Mouse (Mus musculus) midbrain, embryonic 16.5 days (tissue): ENCODE measurements around the gene Urod. TPM values are rescaled to one million over a fixed set of nuclear protein-coding genes. Genes with fewer than 3 reads are reported as not detected.
A peak's percentile ranks its signal among the peaks of the same experiment; 100 is the strongest.

Experiments
- ATAC-seq: fragments of 200-750 bp; cut with Nextera tagmentation; 2 replicates; pipeline ENCODE4 v1.8.0; 2017; ENCODE audit warnings: moderate TSS enrichment
- H3K27ac ChIP-seq: fragments of 300-500 bp; sonication (generic); 2 replicates; pipeline ENCODE4 v1.5.1; 2014; ENCODE audit warnings: mild to moderate bottlenecking, low read length, mixed read lengths
- H3K27me3 ChIP-seq: fragments of 300-500 bp; sonication (generic); 2 replicates; pipeline ENCODE4 v1.6.1; 2014; ENCODE audit warnings: low read depth, low read length, mixed read lengths; ENCODE audit not compliant: control insufficient read depth, insufficient read depth
- H3K36me3 ChIP-seq: fragments of 300-500 bp; sonication (generic); 2 replicates; pipeline ENCODE4 v1.6.1; 2014; ENCODE audit warnings: mild to moderate bottlenecking, low read length, moderate library complexity, mixed read lengths; ENCODE audit not compliant: control insufficient read depth, insufficient read depth
- H3K4me1 ChIP-seq: fragments of 300-500 bp; sonication (generic); 2 replicates; pipeline ENCODE4 v1.6.1; 2014; ENCODE audit warnings: mild to moderate bottlenecking, low read length, mixed read lengths; ENCODE audit not compliant: control insufficient read depth, insufficient read depth
- H3K4me2 ChIP-seq: fragments of 300-500 bp; sonication (generic); 2 replicates; pipeline ENCODE4 v1.6.1; 2014; ENCODE audit warnings: mild to moderate bottlenecking, low read length, mixed read lengths
- H3K4me3 ChIP-seq: fragments of 300-500 bp; sonication (generic); 2 replicates; pipeline ENCODE4 v1.5.1; 2014; ENCODE audit warnings: low read depth, mild to moderate bottlenecking, low read length, moderate library complexity, mixed read lengths
- H3K9ac ChIP-seq: fragments of 300-500 bp; sonication (generic); 2 replicates; pipeline ENCODE4 v1.6.1; 2014; ENCODE audit warnings: low read depth, low read length, mixed read lengths
- H3K9me3 ChIP-seq: fragments of 300-500 bp; sonication (generic); replicated peaks from 2 replicates; pipeline ENCODE4 v1.6.1; 2014; ENCODE audit warnings: mild to moderate bottlenecking, low read length, mixed read lengths; ENCODE audit not compliant: control insufficient read depth, poor library complexity, severe bottlenecking
- WGBS: fragments of 180-500 bp; shearing (Covaris S2); extraction: QIAGEN DNeasy Blood & Tissue Kit; methylation state at CpG from one replicate; pipeline ENCODE4 v1.1.7; 2014; 5-methylcytosine and 5-hydroxymethylcytosine counted together
- polyA plus RNA-seq: library from polyadenylated mRNA; unstranded; fragments of >200 nt; fragmentation: Nextera tagmentation; extraction: Ambion mirVana; gene quantifications from 2 replicates; pipeline ENCODE4 v1.2.1, GENCODE M21; 2015

Urod gene
- 46.9 and 51.4 TPM in 2 replicates for polyA plus RNA-seq

DNA sequence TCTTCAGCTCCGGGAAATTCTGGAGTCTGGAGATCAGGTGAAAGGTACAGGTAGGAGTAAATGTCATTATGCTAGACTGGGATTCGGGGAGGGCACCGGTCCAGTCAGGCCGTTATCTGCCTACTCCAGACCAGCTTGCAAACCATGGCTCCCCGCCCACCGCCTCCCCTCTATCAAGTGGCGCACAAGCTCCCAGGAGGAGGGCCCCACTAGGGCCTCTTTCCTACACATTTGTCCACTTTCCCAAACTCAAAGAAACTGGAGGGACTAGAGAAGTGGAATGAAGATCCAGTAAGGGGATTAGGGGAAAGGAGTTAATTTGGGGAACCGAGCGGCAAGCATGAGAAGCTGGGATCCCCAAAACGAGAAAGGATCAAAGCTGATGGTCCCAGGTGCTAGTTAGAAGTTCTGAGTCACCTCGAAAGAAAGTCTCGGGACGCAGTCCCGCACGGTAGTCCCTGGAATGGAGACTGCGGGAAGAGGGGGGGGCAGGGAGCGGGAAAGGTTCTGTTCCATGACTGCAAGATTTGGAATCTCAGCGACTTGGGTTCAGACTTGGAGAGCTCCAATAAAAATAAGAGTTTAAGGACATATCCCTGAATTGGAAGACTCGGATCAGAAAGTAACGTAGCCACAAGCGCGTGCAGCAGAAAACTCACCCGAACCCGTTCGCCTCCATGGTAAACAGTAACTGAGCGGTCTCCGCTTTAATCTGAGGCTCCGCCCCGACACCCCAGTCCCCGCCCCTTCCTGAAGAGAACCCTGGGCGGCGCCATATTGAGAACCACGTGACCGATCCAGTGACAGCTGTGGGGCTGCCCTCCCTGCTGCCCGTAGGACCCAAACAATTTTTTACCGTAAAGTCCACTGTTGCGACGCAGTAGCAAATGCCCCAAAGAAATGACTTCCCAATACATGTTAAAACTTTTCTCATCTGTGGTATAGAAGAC, at the start of gene Urod:
Gene Urod, minus strand, starts transcription at position 742 of the 950 bp plus-strand sequence.
- Histone ChIP-seq H3K4me2 (peak within 1 kb of the TSS; percentile 93), H3K9ac (peak within 1 kb of the TSS; percentile 76), H3K9me3 (no peaks in the 10 kb centered on the region), H3K27ac (peak within 1 kb of the TSS; percentile 81), H3K36me3 (peaks cover 9% of the 10 kb centered on the region), H3K4me3 (peak within 1 kb of the TSS; percentile 80), H3K4me1 (peaks cover 19% of the 10 kb centered on the region), H3K27me3 (no peaks in the 10 kb centered on the region)
- peak; percentile 90 for ATAC-seq
- 1% methylated on average over 38 of the region's 38 CpGs for WGBS

DNA sequence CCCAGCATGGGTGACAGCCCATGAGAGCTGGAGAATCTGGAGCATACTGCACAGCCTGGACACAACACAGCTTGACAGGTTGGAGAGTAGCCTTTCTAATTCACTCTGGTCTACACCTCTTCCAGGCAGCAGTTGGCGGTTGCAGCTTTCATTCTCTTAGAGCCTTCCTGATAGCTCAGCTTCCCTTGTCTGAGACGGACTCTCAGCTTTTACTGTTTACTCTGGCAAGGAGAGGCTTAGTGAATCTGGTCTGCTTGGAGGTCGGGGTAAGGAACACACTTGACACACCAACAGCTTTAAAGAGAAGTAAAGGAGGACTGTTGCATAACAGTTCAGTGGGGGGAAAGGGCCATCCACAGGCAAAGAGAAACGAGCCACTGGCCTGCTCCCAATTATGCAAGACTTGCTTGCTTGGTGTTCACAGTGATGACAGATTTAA, 47.1 kb upstream of the Urod start:
- Histone ChIP-seq H3K36me3 (no peaks in the 10 kb centered on the region), H3K9ac (no peak overlapping the region), H3K27me3 (no peaks in the 10 kb centered on the region), H3K27ac (peak overlapping the region; percentile 42; the same call in 1 of the 2 replicates), H3K4me3 (no peak overlapping the region), H3K4me1 (peaks cover 14% of the 10 kb centered on the region), H3K9me3 (no peaks in the 10 kb centered on the region), H3K4me2 (no peak overlapping the region)
- WGBS, result 52% methylated on average over 4 of the region's 4 CpGs
- ATAC-seq, result no peak

DNA sequence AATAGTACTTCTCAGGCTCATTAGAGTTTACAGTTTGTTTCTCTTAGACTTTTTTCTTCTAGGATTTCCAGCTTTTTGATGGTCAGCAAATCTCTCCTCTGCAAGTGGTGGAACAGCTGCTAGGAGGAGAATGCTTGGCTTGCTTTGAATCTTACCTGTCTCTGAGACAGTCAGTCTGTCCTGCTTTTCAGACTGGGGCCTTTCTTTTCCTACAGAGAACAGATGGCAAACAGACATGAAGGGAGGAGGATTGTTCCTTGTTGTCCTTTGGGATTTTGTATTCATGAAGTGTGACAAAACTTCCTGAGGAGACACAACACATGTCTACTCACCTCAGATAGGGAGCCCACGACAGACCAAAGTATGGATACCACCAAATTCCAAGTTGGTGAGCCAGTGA, 46.6 kb upstream of the Urod start:
- ATAC-seq, result no peak

DNA sequence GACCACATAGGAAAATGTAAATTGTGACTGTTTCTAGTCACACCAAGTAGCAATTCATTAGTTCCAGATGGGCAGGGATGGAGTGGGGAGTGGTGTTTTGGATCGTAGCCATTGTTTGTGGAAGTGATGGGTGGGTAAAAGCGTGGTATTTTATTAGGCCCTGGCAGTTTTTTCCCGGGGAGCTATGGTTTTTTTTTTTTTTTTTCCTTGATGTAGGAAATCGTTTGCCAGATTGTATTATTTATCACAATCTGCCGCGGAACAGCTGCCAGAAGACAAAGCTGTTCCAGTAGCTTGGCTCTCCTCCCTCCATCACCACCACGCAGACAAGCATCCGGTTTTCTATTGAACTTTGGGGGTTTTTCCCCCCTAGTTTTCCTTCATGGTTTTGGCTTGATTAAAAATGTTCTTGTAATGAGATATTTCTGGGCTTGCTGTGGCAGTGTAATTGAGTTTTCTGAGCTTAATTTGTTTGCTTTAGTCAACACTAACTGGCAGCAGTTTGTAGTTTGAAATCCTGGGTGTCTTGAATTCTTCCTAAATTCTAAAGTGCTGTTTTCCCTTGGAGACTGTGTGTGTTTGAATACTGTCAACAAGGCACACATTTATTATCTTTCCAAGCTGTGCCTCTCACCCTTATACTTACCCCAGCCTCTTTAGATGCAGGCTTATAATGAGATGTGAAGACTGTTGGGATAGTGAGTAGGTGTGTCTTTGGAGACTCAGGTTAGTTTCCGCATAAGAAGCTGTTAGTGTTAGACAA, 45.9 kb upstream of the Urod start:
- H3K27ac ChIP-seq, result peak overlapping the region; percentile 38
- H3K36me3 ChIP-seq, result no peaks in the 10 kb centered on the region
- peak overlapping the region; percentile 19; the same call in 1 of the 2 replicates for H3K4me2 ChIP-seq
- 0 out of 2 replicates have a peak overlapping the region, but pooled peaks have one; percentile 14 for H3K9ac ChIP-seq
- no peak overlapping the region for H3K4me3 ChIP-seq
- peaks cover 14% of the 10 kb centered on the region for H3K4me1 ChIP-seq
- WGBS, result 26% methylated on average over 9 of the region's 9 CpGs
- H3K9me3 ChIP-seq, result no peaks in the 10 kb centered on the region
- H3K27me3 ChIP-seq, result no peaks in the 10 kb centered on the region
- ATAC-seq, result peak; percentile 42

More for the DNA sequence above, 46.6 kb upstream of the Urod start:
- no peaks in the 10 kb centered on the region for H3K36me3 ChIP-seq
- WGBS, result 40% methylated on average over 1 of the region's 1 CpGs
- no peak overlapping the region for H3K4me2 ChIP-seq
- H3K9ac ChIP-seq, result no peak overlapping the region
- peaks cover 14% of the 10 kb centered on the region for H3K4me1 ChIP-seq
- H3K4me3 ChIP-seq, result no peak overlapping the region
- peak overlapping the region; percentile 17; the same call in 1 of the 2 replicates for H3K27ac ChIP-seq
- no peaks in the 10 kb centered on the region for H3K27me3 ChIP-seq
- no peaks in the 10 kb centered on the region for H3K9me3 ChIP-seq

DNA sequence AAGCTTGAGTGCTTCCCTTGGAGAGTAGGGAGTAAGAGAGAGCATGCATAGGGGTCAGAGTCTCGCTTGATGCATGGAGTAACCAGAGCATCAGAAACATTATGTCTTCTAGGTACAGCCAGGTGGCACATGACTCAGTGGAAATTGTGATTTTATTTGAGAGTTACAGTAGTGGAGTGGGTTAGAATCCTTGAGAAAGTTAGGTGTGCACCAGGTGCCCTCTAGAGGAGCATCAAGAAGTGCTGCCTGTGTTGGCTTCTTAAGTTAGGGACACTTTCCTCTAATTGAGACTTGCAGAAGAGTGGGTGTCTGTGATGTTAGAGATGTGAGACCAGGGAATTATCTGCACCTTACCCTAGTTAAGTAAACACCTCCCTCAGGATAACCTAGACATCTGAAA, 36.9 kb upstream of the Urod start:
- WGBS, result 94% methylated on average over 1 of the region's 1 CpGs
- H3K4me1 ChIP-seq, result no peaks in the 10 kb centered on the region
- H3K36me3 ChIP-seq, result peaks cover 8% of the 10 kb centered on the region
- H3K9ac ChIP-seq, result no peak overlapping the region
- H3K27ac ChIP-seq, result no peak overlapping the region
- ATAC-seq, result no peak
- H3K4me2 ChIP-seq, result no peak overlapping the region
- H3K27me3 ChIP-seq, result no peaks in the 10 kb centered on the region
- no peaks in the 10 kb centered on the region for H3K9me3 ChIP-seq
- no peak overlapping the region for H3K4me3 ChIP-seq

DNA sequence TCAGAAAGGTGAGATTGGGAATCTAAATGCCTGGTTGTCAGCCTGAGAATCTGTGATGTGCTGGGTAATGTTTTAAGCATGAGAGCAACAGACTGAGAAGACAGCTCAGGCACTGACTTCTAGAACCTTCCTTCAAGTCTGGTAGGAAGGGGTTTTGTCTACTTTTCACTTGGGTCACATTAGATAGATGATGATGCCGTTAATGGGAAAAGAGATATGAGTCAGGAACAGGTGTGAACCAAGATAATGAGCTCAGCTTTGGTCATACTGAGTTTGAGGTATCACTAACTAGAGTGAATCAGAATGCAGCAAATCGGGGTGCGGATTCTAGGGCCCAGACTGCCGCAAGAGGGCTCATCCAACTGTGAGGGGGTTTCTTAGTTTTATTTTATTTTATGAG, 29.3 kb upstream of the Urod start:
- Histone ChIP-seq H3K36me3 (peaks cover 14% of the 10 kb centered on the region), H3K27ac (no peak overlapping the region), H3K9me3 (no peaks in the 10 kb centered on the region), H3K4me2 (no peak overlapping the region), H3K27me3 (no peaks in the 10 kb centered on the region), H3K4me1 (peaks cover 10% of the 10 kb centered on the region), H3K9ac (no peak overlapping the region), H3K4me3 (no peak overlapping the region)
- no peak for ATAC-seq
- 98% methylated on average over 4 of the region's 4 CpGs for WGBS

DNA sequence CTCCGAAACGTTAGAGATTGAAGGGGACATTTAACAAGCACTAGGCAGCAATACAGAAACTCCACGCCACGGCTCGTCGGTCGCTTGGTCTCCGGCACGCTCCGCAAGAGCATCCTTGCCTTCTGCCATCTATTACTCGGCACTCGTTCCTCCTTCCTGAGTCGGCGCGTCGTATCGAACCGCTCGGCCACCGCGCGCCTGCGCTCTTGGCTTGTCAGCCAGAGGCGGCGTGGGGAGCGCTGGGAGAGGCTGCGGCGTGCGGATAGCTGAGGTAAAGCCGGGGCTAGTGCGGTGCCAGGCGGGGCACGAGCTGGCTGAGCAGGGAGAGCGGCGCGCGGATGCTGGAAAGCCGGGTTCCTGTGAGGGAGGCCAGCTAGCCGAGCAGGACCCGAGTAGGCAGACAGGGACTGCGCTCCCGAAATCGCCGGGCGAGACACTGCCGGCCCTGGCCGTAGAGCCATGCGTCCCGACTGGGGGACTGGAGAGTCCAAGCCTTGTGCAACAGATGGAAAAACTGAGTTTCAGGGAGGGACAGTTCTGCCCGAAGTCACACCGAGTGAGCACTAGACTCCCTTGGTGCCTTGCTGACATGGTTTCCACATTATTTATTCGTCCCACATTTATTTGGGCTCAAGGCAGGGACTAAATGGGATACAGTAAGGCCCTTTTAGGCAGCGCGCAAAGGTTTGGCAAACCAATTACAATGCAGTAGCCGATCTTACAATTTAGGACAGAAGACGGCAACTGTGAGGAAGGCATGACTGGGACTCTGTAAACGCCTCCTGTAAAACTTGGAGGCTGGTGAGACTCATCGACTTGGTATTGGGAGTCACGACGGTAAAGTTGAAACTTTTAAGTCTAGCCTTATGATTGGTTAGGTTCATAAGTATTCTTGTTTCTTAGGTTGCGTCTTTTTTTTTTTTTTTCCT, 25.3 kb upstream of the Urod start, which contains the start of gene Eif2b3:
Gene Eif2b3, plus strand, starts transcription at position 197 of the 929 bp plus-strand sequence.
- peaks cover 11% of the 10 kb centered on the region; the same call in 1 of the 2 replicates for H3K36me3 ChIP-seq
- peak within 1 kb of the TSS; percentile 82 for H3K4me2 ChIP-seq
- peak within 1 kb of the TSS; percentile 64 for H3K27ac ChIP-seq
- no peaks in the 10 kb centered on the region for H3K27me3 ChIP-seq
- H3K9me3 ChIP-seq, result no peaks in the 10 kb centered on the region
- H3K4me1 ChIP-seq, result peaks cover 10% of the 10 kb centered on the region
- H3K9ac ChIP-seq, result peak within 1 kb of the TSS; percentile 77
- under 1% methylated on average over 61 of the region's 61 CpGs for WGBS
- H3K4me3 ChIP-seq, result peak within 1 kb of the TSS; percentile 75
- peak; percentile 97 for ATAC-seq

DNA sequence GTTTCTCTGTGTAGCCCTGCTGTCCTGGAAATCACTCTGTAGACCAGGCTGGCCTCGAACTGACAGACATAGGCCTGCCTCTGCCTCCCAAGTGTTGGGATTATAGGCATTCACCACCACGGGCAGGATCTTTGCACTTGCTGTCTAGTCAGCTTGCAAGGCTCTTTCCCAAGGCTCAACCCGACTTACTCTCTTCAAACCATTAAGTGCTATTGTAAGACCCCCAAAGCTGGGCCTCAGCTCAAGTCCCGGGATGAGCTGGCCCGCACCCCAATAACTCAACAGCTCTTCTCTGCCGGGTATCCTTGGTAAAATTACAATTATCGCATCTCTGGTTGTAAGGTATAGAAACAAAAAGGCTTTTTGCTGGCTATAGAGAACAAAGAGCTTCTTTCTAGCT, 24.1 kb upstream of the Urod start:
- no peak overlapping the region for H3K4me3 ChIP-seq
- no peak for ATAC-seq
- no peak overlapping the region for H3K4me2 ChIP-seq
- peaks cover 10% of the 10 kb centered on the region for H3K4me1 ChIP-seq
- H3K9me3 ChIP-seq, result no peaks in the 10 kb centered on the region
- H3K36me3 ChIP-seq, result peaks cover 6% of the 10 kb centered on the region; the same call in 1 of the 2 replicates
- H3K27me3 ChIP-seq, result no peaks in the 10 kb centered on the region
- H3K27ac ChIP-seq, result no peak overlapping the region
- WGBS, result 82% methylated on average over 7 of the region's 7 CpGs
- H3K9ac ChIP-seq, result no peak overlapping the region
